Mouse (Mus musculus): Measurements from ENCODE around the gene Gm4353. TPM values are rescaled to one million over a fixed set of nuclear protein-coding genes. Genes with fewer than 3 reads are reported as not detected.

The Gm4353 gene
- polyA plus RNA-seq, 2 experiments: 0.51 to 0.57 TPM

- Histone ChIP-seq H3K27ac (no peak overlapping the region), H3K9ac (replicated peaks) (no peak overlapping the region), H3K4me2 (ENCODE audit: low read depth) (no peak overlapping the region), H3K36me3 (replicated peaks; ENCODE audit: control insufficient read depth, insufficient read depth, low read depth) (no peaks in the 10 kb centered on the region), H3K4me1 (replicated peaks; ENCODE audit: control insufficient read depth in 2 of 2, insufficient read depth in 2 of 2, low read length in 1 of 2) (no peaks in the 10 kb centered on the region), H3K9me3 (ENCODE audit: control insufficient read depth, low read length) (no peaks in the 10 kb centered on the region), H3K4me3 (ENCODE audit: insufficient read depth in 1 of 2, low read depth in 2 of 2, low read length in 2 of 2) (no peak overlapping the region), H3K27me3 (ENCODE audit: control insufficient read depth, insufficient read depth, low read length) (no peaks in the 10 kb centered on the region)
- ATAC-seq (ENCODE audit: insufficient read depth) (no peak), DNase-seq (ENCODE audit: low read depth in 3 of 3, low spot score in 3 of 3) (no peak)
- 50% methylated on average over 2 of the region's 2 CpGs for WGBS (ENCODE audit: insufficient replicate concordance)
- TF ChIP-seq EP300 (IDR thresholded peaks at IDR 0.05; ENCODE audit: low read depth): no peak
- no peak for TF ChIP-seq CTCF (IDR thresholded peaks at IDR 0.05; ENCODE audit: low read depth)
Measured at GRCm38 (mm10) chr7:116127052-116127451, 42.6 kb upstream of the Gm4353 start.

- Histone ChIP-seq H3K9me3 (ENCODE audit: control insufficient read depth, low read length) (no peaks in the 10 kb centered on the region), H3K27ac (no peak overlapping the region), H3K36me3 (replicated peaks; ENCODE audit: control insufficient read depth, insufficient read depth, low read depth) (no peaks in the 10 kb centered on the region), H3K4me3 (ENCODE audit: insufficient read depth in 1 of 2, low read depth in 2 of 2, low read length in 2 of 2) (no peak overlapping the region), H3K9ac (replicated peaks) (no peak overlapping the region), H3K4me2 (ENCODE audit: low read depth) (no peak overlapping the region), H3K4me1 (replicated peaks; ENCODE audit: control insufficient read depth in 2 of 2, insufficient read depth in 2 of 2, low read length in 1 of 2) (no peaks in the 10 kb centered on the region; a peak in 1 of 4 replicates), H3K27me3 (ENCODE audit: control insufficient read depth, insufficient read depth, low read length) (no peaks in the 10 kb centered on the region)
- ATAC-seq (ENCODE audit: insufficient read depth) (no peak), DNase-seq (ENCODE audit: low read depth in 3 of 3, low spot score in 3 of 3) (no peak)
- 65% methylated on average over 7 of the region's 7 CpGs for WGBS (ENCODE audit: insufficient replicate concordance)
- TF ChIP-seq EP300 (IDR thresholded peaks at IDR 0.05; ENCODE audit: low read depth): no peak
- no peak for TF ChIP-seq CTCF (IDR thresholded peaks at IDR 0.05; ENCODE audit: low read depth)
Measured at GRCm38 (mm10) chr7:116125671-116126070, 41.2 kb upstream of the Gm4353 start.

- WGBS (ENCODE audit: insufficient replicate concordance): 79% methylated on average over 12 of the region's 12 CpGs
- ATAC-seq (ENCODE audit: insufficient read depth) (no peak), DNase-seq (ENCODE audit: low read depth in 3 of 3, low spot score in 3 of 3) (no peak)
- H3K9me3 ChIP-seq (ENCODE audit: control insufficient read depth, low read length): no peaks in the 10 kb centered on the region
- H3K9ac ChIP-seq (replicated peaks): no peak overlapping the region
- H3K4me3 ChIP-seq (ENCODE audit: insufficient read depth in 1 of 2, low read depth in 2 of 2, low read length in 2 of 2): no peak overlapping the region
- H3K36me3 ChIP-seq (replicated peaks; ENCODE audit: control insufficient read depth, insufficient read depth, low read depth): no peaks in the 10 kb centered on the region
- H3K4me2 ChIP-seq (ENCODE audit: low read depth): no peak overlapping the region
- H3K27ac ChIP-seq: no peak overlapping the region
- no peaks in the 10 kb centered on the region; a peak in 1 of 4 replicates for H3K4me1 ChIP-seq (replicated peaks; ENCODE audit: control insufficient read depth in 2 of 2, insufficient read depth in 2 of 2, low read length in 1 of 2)
- no peak for TF ChIP-seq CTCF (IDR thresholded peaks at IDR 0.05; ENCODE audit: low read depth)
- no peak for TF ChIP-seq EP300 (IDR thresholded peaks at IDR 0.05; ENCODE audit: low read depth)
- no peaks in the 10 kb centered on the region for H3K27me3 ChIP-seq (ENCODE audit: control insufficient read depth, insufficient read depth, low read length)
Measured at GRCm38 (mm10) chr7:116124057-116124456, 39.6 kb upstream of the Gm4353 start.

GRCm38 (mm10) chr7:116123597-116123985 lies 39.2 kb upstream of the Gm4353 start:
- 70% methylated on average over 2 of the region's 2 CpGs for WGBS (ENCODE audit: insufficient replicate concordance)

GRCm38 (mm10) chr7:116122981-116123596 lies 38.7 kb upstream of the Gm4353 start:
- H3K36me3 ChIP-seq (replicated peaks; ENCODE audit: control insufficient read depth, insufficient read depth, low read depth): no peaks in the 10 kb centered on the region
- no peaks in the 10 kb centered on the region for H3K27me3 ChIP-seq (ENCODE audit: control insufficient read depth, insufficient read depth, low read length)
- no peak for DNase-seq (ENCODE audit: low read depth in 3 of 3, low spot score in 3 of 3)
- H3K27ac ChIP-seq: no peak overlapping the region
- TF ChIP-seq EP300 (IDR thresholded peaks at IDR 0.05; ENCODE audit: low read depth): no peak
- H3K4me2 ChIP-seq (ENCODE audit: low read depth): no peak overlapping the region
- H3K4me1 ChIP-seq (replicated peaks; ENCODE audit: control insufficient read depth in 2 of 2, insufficient read depth in 2 of 2, low read length in 1 of 2): no peaks in the 10 kb centered on the region; a peak in 1 of 4 replicates
- H3K9ac ChIP-seq (replicated peaks): no peak overlapping the region
- H3K9me3 ChIP-seq (ENCODE audit: control insufficient read depth, low read length): no peaks in the 10 kb centered on the region
- H3K4me3 ChIP-seq (ENCODE audit: insufficient read depth in 1 of 2, low read depth in 2 of 2, low read length in 2 of 2): no peak overlapping the region
- 70% methylated on average over 13 of the region's 13 CpGs for WGBS (ENCODE audit: insufficient replicate concordance)
- ATAC-seq (ENCODE audit: insufficient read depth): no peak

More at GRCm38 (mm10) chr7:116123597-116123985, 39.2 kb upstream of the Gm4353 start:
- no peak for ATAC-seq (ENCODE audit: insufficient read depth)
- Histone ChIP-seq H3K4me1 (replicated peaks; ENCODE audit: control insufficient read depth in 2 of 2, insufficient read depth in 2 of 2, low read length in 1 of 2) (no peaks in the 10 kb centered on the region; a peak in 1 of 4 replicates), H3K9ac (replicated peaks) (no peak overlapping the region), H3K4me2 (ENCODE audit: low read depth) (no peak overlapping the region), H3K27ac (no peak overlapping the region), H3K9me3 (ENCODE audit: control insufficient read depth, low read length) (no peaks in the 10 kb centered on the region), H3K36me3 (replicated peaks; ENCODE audit: control insufficient read depth, insufficient read depth, low read depth) (no peaks in the 10 kb centered on the region), H3K27me3 (ENCODE audit: control insufficient read depth, insufficient read depth, low read length) (no peaks in the 10 kb centered on the region), H3K4me3 (ENCODE audit: insufficient read depth in 1 of 2, low read depth in 2 of 2, low read length in 2 of 2) (no peak overlapping the region)
- DNase-seq (ENCODE audit: low read depth in 3 of 3, low spot score in 3 of 3): no peak
- no peak for TF ChIP-seq CTCF (IDR thresholded peaks at IDR 0.05; ENCODE audit: low read depth)
- TF ChIP-seq EP300 (IDR thresholded peaks at IDR 0.05; ENCODE audit: low read depth): no peak
